Mouse (Mus musculus): ENCODE data around the gene Zmpste24.

DNA sequence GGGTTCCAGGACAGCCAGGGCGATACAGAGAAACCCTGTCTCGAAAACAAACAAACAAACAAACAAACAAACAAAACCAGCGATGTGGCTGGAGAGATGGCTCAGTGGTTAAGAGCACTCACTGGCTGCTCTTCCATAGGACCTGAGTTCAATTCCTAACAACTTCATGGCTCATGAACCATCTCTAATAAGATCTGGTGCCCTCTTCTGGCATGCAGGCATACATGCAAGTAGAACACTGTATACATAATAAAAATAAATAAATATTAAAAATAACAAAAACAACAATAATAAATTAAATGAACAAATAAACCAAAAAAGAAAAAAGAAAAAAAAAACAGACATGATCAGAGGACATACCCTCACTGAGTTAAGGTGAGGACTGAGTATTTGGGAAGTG lies 68.4 kb downstream of the Zmpste24 start:
- no peak for TF ChIP-seq TCF12 (IDR thresholded peaks at IDR 0.05; ENCODE audit: insufficient read depth, poor library complexity, severe bottlenecking)
- TF ChIP-seq POLR2A (IDR thresholded peaks at IDR 0.05; ENCODE audit: insufficient read length, low read depth): no peak
- no peak for TF ChIP-seq TCF3 (IDR thresholded peaks at IDR 0.05; ENCODE audit: insufficient read length, low read depth)
- no peak for TF ChIP-seq POLR2AphosphoS2 (IDR thresholded peaks at IDR 0.05; ENCODE audit: insufficient read length, low read depth)
- TF ChIP-seq E2F4 (IDR thresholded peaks at IDR 0.05; ENCODE audit: insufficient read depth): no peak
- TF ChIP-seq USF1 (IDR thresholded peaks at IDR 0.05; ENCODE audit: low read depth): no peak
- no peak for TF ChIP-seq CEBPB (IDR thresholded peaks at IDR 0.05; ENCODE audit: insufficient read depth, poor library complexity, severe bottlenecking)
- no peak for TF ChIP-seq MYOD1 (IDR thresholded peaks at IDR 0.05; ENCODE audit: control insufficient read depth in 1 of 3, insufficient read length in 2 of 3, low read depth in 2 of 3)
- no peak for TF ChIP-seq MYOG (IDR thresholded peaks at IDR 0.05; ENCODE audit: control insufficient read depth in 1 of 3, insufficient read depth in 1 of 3, insufficient read length in 2 of 3, low read depth in 2 of 3)
- no peak for TF ChIP-seq SRF (IDR thresholded peaks at IDR 0.05; ENCODE audit: control insufficient read depth, insufficient read length, low read depth)
